Mouse (Mus musculus): Measurements from ENCODE around the gene Hgfac.

Gene Hgfac

GRCm38 (mm10) chr5:35041268-35041829 is at the start of gene Hgfac:
Gene Hgfac (plus strand): TSS chr5:35041509.
- in situ Hi-C loops (cut with MseI, MboI), result no loop called here

- in situ Hi-C loops (cut with MseI, MboI), result no loop called here
These were observed 42.6 kb upstream of the Hgfac start for GRCm38 (mm10) chr5:34998754-34999153.

- in situ Hi-C loops (cut with MseI, MboI), result no loop called here
These were observed 42.0 kb upstream of the Hgfac start for GRCm38 (mm10) chr5:34999281-34999680.

GRCm38 (mm10) chr5:35000323-35000722 is 41.0 kb upstream of the Hgfac start:
- in situ Hi-C loops (cut with MseI, MboI), result no loop called here

GRCm38 (mm10) chr5:35001144-35001543 is 40.2 kb upstream of the Hgfac start:
- in situ Hi-C loops (cut with MseI, MboI), result no loop called here

GRCm38 (mm10) chr5:35003611-35004162 is 37.6 kb upstream of the Hgfac start:
- in situ Hi-C loops (cut with MseI, MboI), result no loop called here

- in situ Hi-C loops (cut with MseI, MboI), result no loop called here
These were observed 36.5 kb upstream of the Hgfac start for GRCm38 (mm10) chr5:35004769-35005168.

GRCm38 (mm10) chr5:35005659-35006058 is 35.6 kb upstream of the Hgfac start:
- in situ Hi-C loops (cut with MseI, MboI), result no loop called here

GRCm38 (mm10) chr5:35006599-35006998 is 34.7 kb upstream of the Hgfac start:
- in situ Hi-C loops (cut with MseI, MboI), result no loop called here

- in situ Hi-C loops (cut with MseI, MboI), result no loop called here
These were observed 32.1 kb upstream of the Hgfac start for GRCm38 (mm10) chr5:35009163-35009562.

- in situ Hi-C loops (cut with MseI, MboI), result no loop called here
These were observed 30.7 kb upstream of the Hgfac start for GRCm38 (mm10) chr5:35010656-35011055.

- in situ Hi-C loops (cut with MseI, MboI), result no loop called here
These were observed 30.0 kb upstream of the Hgfac start for GRCm38 (mm10) chr5:35011156-35011923.

- in situ Hi-C loops (cut with MseI, MboI), result no loop called here
These were observed 27.3 kb upstream of the Hgfac start for GRCm38 (mm10) chr5:35014036-35014435.

GRCm38 (mm10) chr5:35019673-35020300 is 21.5 kb upstream of the Hgfac start:
- in situ Hi-C loops (cut with MseI, MboI), result loop anchor here in 1 of 2 experiments (5.0 kb wide), 1 partner anchor 32 kb away; no protein-coding TSS in a partner anchor

- in situ Hi-C loops (cut with MseI, MboI), result loop anchor here in 1 of 2 experiments (5.0 kb wide), 1 partner anchor 33 kb away; no protein-coding TSS in a partner anchor
These were observed 20.7 kb upstream of the Hgfac start for GRCm38 (mm10) chr5:35020410-35021241.

- in situ Hi-C loops (cut with MseI, MboI), result loop anchor here (5.0 kb wide), 1 partner anchor 38 kb away; no protein-coding TSS in a partner anchor
These were observed 16.3 kb upstream of the Hgfac start for GRCm38 (mm10) chr5:35024975-35025374.

GRCm38 (mm10) chr5:35029303-35029702 is 12.0 kb upstream of the Hgfac start:
- in situ Hi-C loops (cut with MseI, MboI), result loop anchor here in 1 of 2 experiments (5.0 kb wide), 1 partner anchor 42 kb away; no protein-coding TSS in a partner anchor

GRCm38 (mm10) chr5:35029755-35030154 is 11.6 kb upstream of the Hgfac start:
- in situ Hi-C loops (cut with MseI, MboI), result loop anchor here in 1 of 2 experiments (5.0 to 10.0 kb wide), 2 partner anchors 42 to 115 kb away; no protein-coding TSS in a partner anchor

GRCm38 (mm10) chr5:35033068-35033467 is 8.2 kb upstream of the Hgfac start:
- in situ Hi-C loops (cut with MseI, MboI), result loop anchor here in 1 of 2 experiments (10.0 kb wide), 1 partner anchor 118 kb away; no protein-coding TSS in a partner anchor

- in situ Hi-C loops (cut with MseI, MboI), result loop anchor here in 1 of 2 experiments (10.0 kb wide), 1 partner anchor 119 kb away; no protein-coding TSS in a partner anchor
These were observed 7.7 kb upstream of the Hgfac start for GRCm38 (mm10) chr5:35033619-35034018.

- in situ Hi-C loops (cut with MseI, MboI), result loop anchor here (5.0 to 10.0 kb wide), 2 partner anchors 118 to 120 kb away; no protein-coding TSS in a partner anchor
These were observed 6.2 kb upstream of the Hgfac start for GRCm38 (mm10) chr5:35035141-35035540.
